Comparison of ENCODE assay signal across 28 mouse cellular contexts in the genomic region with DNA sequence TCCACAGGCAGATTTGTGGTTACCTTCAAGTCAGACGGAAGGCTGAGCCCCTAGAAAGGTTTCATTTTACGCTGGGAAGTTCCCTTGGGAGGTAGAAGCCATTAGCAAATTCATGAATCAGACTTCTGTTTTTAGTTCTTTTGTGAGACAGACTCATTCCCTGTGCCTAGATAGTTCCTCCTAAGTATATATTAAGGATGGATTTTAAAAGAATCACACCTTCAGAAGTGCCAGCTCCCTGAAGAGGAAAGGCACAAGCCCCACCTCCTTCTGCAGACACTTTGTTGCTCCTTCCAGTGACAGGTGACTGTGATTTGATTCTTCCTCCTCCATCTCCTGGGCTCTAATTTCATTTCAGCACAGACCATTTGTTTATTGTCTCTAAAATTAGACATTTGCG. TPM values are rescaled to one million over a fixed set of nuclear protein-coding genes. Genes with fewer than 3 reads are reported as not detected.
DNase-seq lines count a peak whose midpoint lies in the region; ATAC-seq and TF ChIP-seq lines count a peak whose summit lies in the region.
"Had no signal": no experiment of that assay in that cellular context is flagged by ENCODE, and none has a peak within 500 bp of the region (broad histone marks: within the 10 kb centered on the region; RNA-seq: fewer than 3 reads in every experiment).

No protein-coding gene starts in this region.

- no peaks in the 10 kb centered on the region for H3K79me2 ChIP-seq in CH12.LX (replicated peaks; ENCODE audit: control insufficient read depth, extremely low read depth, insufficient read depth, poor library complexity, severe bottlenecking)

- dilution Hi-C loops in CH12.LX (cut with MboI; ENCODE audit: extremely low pct_ligation_motif_present, extremely low pct_unique_long_range_greater_than_20kb, low sequenced_read_pairs): no loop called here

- no peak for TF ChIP-seq POLR2A in CH12.LX (IDR thresholded peaks at IDR 0.05; ENCODE audit: low read depth, low read length)
- TF ChIP-seq POLR2A in brain, embryonic 14.5 days (IDR thresholded peaks at IDR 0.05; ENCODE audit: borderline replicate concordance, extremely low read depth, insufficient read depth, insufficient read length, poor library complexity, severe bottlenecking): no peak

- 0 out of 2 replicates have a peak overlapping the region, but pooled peaks have one; percentile 42 for H3K4me2 ChIP-seq in CH12.LX (ENCODE audit: insufficient read depth, low read depth, poor library complexity, severe bottlenecking)
- H3K4me2 ChIP-seq: embryonic facial prominence, embryonic 12.5 days; embryonic facial prominence, embryonic 15.5 days; heart, embryonic 12.5 days; heart, embryonic 15.5 days; hindbrain, embryonic 13.5 days; intestine, embryonic 15.5 days had no signal

- DNase-seq in frontal cortex, postnatal 14 days (ENCODE audit: low spot score in 2 of 2): no peak
- no peak for DNase-seq in CH12.LX (ENCODE audit: extremely low read depth)
- DNase-seq in brain, embryonic 14.5 days (ENCODE audit: low read depth): peak; percentile 36
- DNase-seq in layer of hippocampus, adult 2 months (ENCODE audit: low spot score in 2 of 2): no peak
- DNase-seq in right cerebral cortex, postnatal 25 days: no peak
- DNase-seq: adrenal gland, postnatal 10 days; adrenal gland, postnatal 36 days; cerebellum, adult 11-12 months; cerebellum, adult 8-10 months; cerebellum, postnatal 10 days; cerebellum, postnatal 36 days; embryo, embryonic 11 days; gastrocnemius, postnatal 25 days; heart, adult 18-20 months; heart, postnatal 10 days; heart, postnatal 36 days had no signal

- no peak overlapping the region for H3K4me3 ChIP-seq in CH12.LX (replicated peaks in 1 of 3; ENCODE audit: low read depth in 2 of 3, low read length in 2 of 3, poor library complexity in 1 of 3)
- H3K4me3 ChIP-seq in layer of hippocampus, adult 2 months: no peak overlapping the region
- H3K4me3 ChIP-seq: embryonic facial prominence, embryonic 12.5 days; embryonic facial prominence, embryonic 15.5 days; heart, embryonic 12.5 days; heart, embryonic 15.5 days; hindbrain, embryonic 10.5 days; hindbrain, embryonic 13.5 days; intestine, embryonic 15.5 days had no signal

- TF ChIP-seq CTCF in CH12.LX (conservative IDR thresholded peaks at IDR 0.05 in 1 of 2, IDR thresholded peaks at IDR 0.05 in 1 of 2; ENCODE audit: low read depth in 2 of 2, low read length in 2 of 2): no peak
- no peak for TF ChIP-seq CTCF in brain, embryonic 14.5 days (IDR thresholded peaks at IDR 0.05; ENCODE audit: borderline replicate concordance, extremely low read depth, insufficient read depth, insufficient read length)
- no peak for TF ChIP-seq CTCF in layer of hippocampus, adult 2 months (conservative IDR thresholded peaks at IDR 0.05)

- ATAC-seq in frontal cortex, adult (ENCODE audit: low TSS enrichment): 0 out of 2 replicates have a peak, but pooled peaks have one; percentile 8
- ATAC-seq: forebrain, embryonic 14.5 days; hindbrain, embryonic 16.5 days; intestine, embryonic 15.5 days; Patski had no signal

- peaks cover 0 to 4% of the 10 kb centered on the region in 2 experiments; a peak in 1 of 4 replicates for H3K4me1 ChIP-seq in CH12.LX (ENCODE audit: control insufficient read depth in 1 of 2, insufficient read depth in 2 of 2)

- no peaks in the 10 kb centered on the region for H3K36me3 ChIP-seq in CH12.LX (replicated peaks in 1 of 2; ENCODE audit: control insufficient read depth in 1 of 2, insufficient read depth in 1 of 2, low read length in 1 of 2)
- H3K36me3 ChIP-seq: embryonic facial prominence, embryonic 12.5 days; embryonic facial prominence, embryonic 15.5 days; G1E; heart, embryonic 12.5 days; heart, embryonic 15.5 days; hindbrain, embryonic 10.5 days; hindbrain, embryonic 13.5 days; intestine, embryonic 15.5 days had no signal

- TF ChIP-seq EP300 in CH12.LX (IDR thresholded peaks at IDR 0.05; ENCODE audit: low read length): no peak

- no peak for TF ChIP-seq RAD21 in CH12.LX (IDR thresholded peaks at IDR 0.05; ENCODE audit: low read depth, low read length)

- in situ Hi-C loops in CH12.LX (cut with MboI; ENCODE audit: low pct_ligation_motif_present, low pct_unique_long_range_greater_than_20kb, low sequenced_read_pairs): no loop called here

- H3K27me3 ChIP-seq in CH12.LX (replicated peaks): peaks cover 73% of the 10 kb centered on the region

- H3K9ac ChIP-seq in CH12.LX (ENCODE audit: insufficient read depth, low read depth): no peak overlapping the region
- H3K9ac ChIP-seq: embryonic facial prominence, embryonic 12.5 days; embryonic facial prominence, embryonic 15.5 days; heart, embryonic 12.5 days; heart, embryonic 15.5 days; hindbrain, embryonic 13.5 days; intestine, embryonic 15.5 days had no signal

- peaks cover 25% of the 10 kb centered on the region for H3K9me3 ChIP-seq in CH12.LX (replicated peaks; ENCODE audit: low read length)
- H3K9me3 ChIP-seq: embryonic facial prominence, embryonic 12.5 days; embryonic facial prominence, embryonic 15.5 days; heart, embryonic 12.5 days; heart, embryonic 15.5 days; hindbrain, embryonic 10.5 days; hindbrain, embryonic 13.5 days; intestine, embryonic 15.5 days had no signal

- H3K27ac ChIP-seq in CH12.LX (ENCODE audit: insufficient read depth, low read depth): no peak overlapping the region
- no peak overlapping the region for H3K27ac ChIP-seq in layer of hippocampus, adult 2 months
- H3K27ac ChIP-seq: embryonic facial prominence, embryonic 12.5 days; embryonic facial prominence, embryonic 15.5 days; heart, embryonic 15.5 days; hindbrain, embryonic 10.5 days; hindbrain, embryonic 13.5 days; intestine, embryonic 15.5 days had no signal

TF ChIP-seq in CH12.LX, 34 proteins besides CTCF, POLR2A, EP300 and RAD21:
- TF ChIP-seq MEF2A (IDR thresholded peaks at IDR 0.05; ENCODE audit: borderline replicate concordance, low read depth, low read length) (no peak), CHD1 (IDR thresholded peaks at IDR 0.05; ENCODE audit: low read depth, low read length) (no peak), ETS1 (conservative IDR thresholded peaks at IDR 0.05; ENCODE audit: low read depth, low read length) (no peak), USF1 (IDR thresholded peaks at IDR 0.05; ENCODE audit: low read depth, low read length) (no peak), ZMIZ1 (IDR thresholded peaks at IDR 0.05; ENCODE audit: low read depth, low read length) (no peak), SMC3 (IDR thresholded peaks at IDR 0.05; ENCODE audit: low read depth, low read length) (no peak), ELF1 (IDR thresholded peaks at IDR 0.05; ENCODE audit: low read depth, low read length) (no peak), KAT2A (IDR thresholded peaks at IDR 0.05; ENCODE audit: insufficient replicate concordance, low read length) (no peak), MAX (IDR thresholded peaks at IDR 0.05; ENCODE audit: low read length) (no peak), MAZ (IDR thresholded peaks at IDR 0.05; ENCODE audit: low read depth, low read length) (no peak), UBTF (IDR thresholded peaks at IDR 0.05; ENCODE audit: low read depth, low read length) (no peak), TBP (conservative IDR thresholded peaks at IDR 0.05; ENCODE audit: low read depth, low read length) (no peak), PAX5 (IDR thresholded peaks at IDR 0.05; ENCODE audit: low read length) (no peak), MXI1 (IDR thresholded peaks at IDR 0.05; ENCODE audit: low read depth, low read length) (no peak), ZKSCAN1 (IDR thresholded peaks at IDR 0.05; ENCODE audit: borderline replicate concordance, low read depth, low read length) (no peak), E2F4 (IDR thresholded peaks at IDR 0.05; ENCODE audit: insufficient replicate concordance, low read depth, low read length) (no peak), NELFE (IDR thresholded peaks at IDR 0.05; ENCODE audit: low read depth, low read length) (no peak), IRF4 (IDR thresholded peaks at IDR 0.05; ENCODE audit: low read depth, low read length) (no peak), POLR2AphosphoS2 (IDR thresholded peaks at IDR 0.05; ENCODE audit: low read depth, low read length) (no peak), GABPA (IDR thresholded peaks at IDR 0.05; ENCODE audit: insufficient replicate concordance, low read depth, low read length) (no peak)

RNA-seq across cellular contexts. Expression of gene Kcna6, which starts 2.1 kb away (rescaled TPM):
- not detected in 2 replicates for total RNA-seq in CH12.LX (2012; rRNA removed)
- not detected in 2 replicates for total RNA-seq in CH12.LX (2014; rRNA removed)
- polyA plus RNA-seq in CH12.LX (2012; ENCODE audit: insufficient read length, low read depth): not detected in 2 replicates
- 7.9 and 14.8 TPM in 2 replicates for polyA plus RNA-seq in brain, embryonic 14.5 days (2012; rRNA removed)
- total RNA-seq in layer of hippocampus, adult 2 months (2021): 10 to 100 TPM; 46.6 to 48.5 TPM
- polyA plus RNA-seq: G1E had no signal

Comparison
In these comparisons a context has a peak if more than half of its experiments do, and no peak if none do; other contexts are left out.
1. RNA of gene Kcna6, which starts 2.1 kb away (total RNA-seq): 46.6 to 48.5 TPM in layer of hippocampus, adult 2 months; not detected in CH12.LX; every median in the first group is over 10 times any median in the second.